Mouse (Mus musculus) retina, postnatal 7 days (tissue): ENCODE results near the gene Gm45808.
A peak's percentile ranks its signal among the peaks of the same experiment; 100 is the strongest.
"Not testable (repeated sequence)": the region's sequence is repeated elsewhere in the genome, so short reads cannot be mapped to it uniquely, and the experiment has no call there.

ENCODE experiments used
- DNase-seq: peaks from one replicate; pipeline ENCODE4 v3.0.0-alpha.2; 2012; ENCODE audit warnings: low read depth, low spot score

Gene Gm45808

GRCm38 (mm10) chr7:45486761-45487415 is at the start of gene Gm45808:
Gm45808 (minus strand) TSS chr7:45486811.
- DNase-seq: no peak

GRCm38 (mm10) chr7:45535676-45536075 is 49.1 kb upstream of the Gm45808 start:
- no peak for DNase-seq

DNA sequence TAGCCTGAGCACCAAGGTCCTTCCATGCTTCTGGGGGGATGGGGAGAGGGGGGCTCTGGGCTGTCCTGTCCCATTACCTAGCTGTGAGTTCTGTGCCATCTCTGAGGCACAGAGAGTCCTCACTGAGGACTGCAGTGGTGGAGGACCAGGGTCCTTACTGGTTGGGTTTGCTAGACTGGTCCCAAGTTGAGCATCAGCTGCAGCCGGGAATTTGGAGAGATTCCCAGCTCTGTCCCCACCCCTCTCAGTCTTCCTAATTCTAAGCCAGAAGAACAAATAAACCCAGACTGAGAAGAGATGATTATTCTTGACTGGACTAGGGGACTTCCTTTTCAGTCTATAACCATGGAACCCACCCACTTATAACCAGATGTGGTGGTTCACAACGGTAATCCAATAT is 44.0 kb upstream of the Gm45808 start:
- DNase-seq: no peak

GRCm38 (mm10) chr7:45529461-45529860 is 42.9 kb upstream of the Gm45808 start:
- no peak for DNase-seq

DNA sequence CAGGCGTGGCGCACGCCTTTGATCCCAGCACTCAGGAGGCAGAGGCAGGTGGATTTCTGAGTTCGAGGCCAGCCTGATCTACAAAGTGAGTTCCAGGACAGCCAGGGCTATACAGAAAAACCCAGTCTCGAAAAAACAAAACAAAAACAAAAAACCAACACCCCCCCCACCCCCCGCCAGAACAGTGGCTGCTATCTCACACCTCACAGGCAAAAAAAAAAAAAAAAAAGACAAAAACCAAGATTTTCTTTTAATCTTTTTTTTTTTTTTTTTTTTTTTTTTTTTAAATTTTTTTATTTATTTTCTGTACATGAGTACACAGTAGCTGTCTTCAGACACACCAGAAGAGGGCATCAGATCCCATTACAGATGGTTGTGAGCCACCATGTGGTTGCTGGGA is 40.6 kb upstream of the Gm45808 start:
- not testable (repeated sequence) for DNase-seq

DNA sequence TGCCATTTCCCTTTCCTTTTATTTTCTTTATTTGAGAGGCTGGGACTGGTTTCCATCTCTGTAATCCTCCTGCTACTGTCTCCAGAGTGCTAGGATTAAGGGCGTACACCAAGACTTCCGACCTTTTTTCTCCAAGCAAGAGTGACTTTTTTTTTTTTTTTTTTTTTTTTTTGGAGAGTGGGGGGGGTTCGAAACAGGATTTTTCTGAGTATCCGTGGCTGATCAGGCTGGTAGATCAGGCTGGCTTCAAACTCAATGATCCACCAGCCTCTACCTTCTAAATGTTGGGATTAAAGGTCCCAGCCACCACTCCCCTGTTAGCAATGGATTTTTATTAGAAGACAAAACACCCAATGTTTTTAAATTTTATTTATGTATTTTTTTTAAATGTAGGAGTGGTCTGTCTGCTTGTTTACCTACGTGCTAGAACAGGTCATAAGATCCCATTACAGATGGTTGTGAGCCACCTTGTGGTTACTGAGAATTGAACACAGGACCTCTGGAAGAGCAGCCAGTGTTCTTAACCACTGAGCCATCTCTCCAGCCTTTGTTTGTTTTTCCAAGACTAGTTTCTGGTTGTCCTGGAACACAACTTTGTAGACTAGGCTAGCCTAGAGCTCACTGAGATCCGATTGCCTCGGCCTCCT is 40.0 kb upstream of the Gm45808 start:
- DNase-seq: no peak

- DNase-seq: peak; percentile 85
Observed at GRCm38 (mm10) chr7:45525809-45526473, 39.3 kb upstream of the Gm45808 start, which contains the start of the genes Ppp1r15a and Plekha4. Ppp1r15a (minus strand) TSS chr7:45526268. Plekha4 (plus strand) TSS chr7:45526330.

DNA sequence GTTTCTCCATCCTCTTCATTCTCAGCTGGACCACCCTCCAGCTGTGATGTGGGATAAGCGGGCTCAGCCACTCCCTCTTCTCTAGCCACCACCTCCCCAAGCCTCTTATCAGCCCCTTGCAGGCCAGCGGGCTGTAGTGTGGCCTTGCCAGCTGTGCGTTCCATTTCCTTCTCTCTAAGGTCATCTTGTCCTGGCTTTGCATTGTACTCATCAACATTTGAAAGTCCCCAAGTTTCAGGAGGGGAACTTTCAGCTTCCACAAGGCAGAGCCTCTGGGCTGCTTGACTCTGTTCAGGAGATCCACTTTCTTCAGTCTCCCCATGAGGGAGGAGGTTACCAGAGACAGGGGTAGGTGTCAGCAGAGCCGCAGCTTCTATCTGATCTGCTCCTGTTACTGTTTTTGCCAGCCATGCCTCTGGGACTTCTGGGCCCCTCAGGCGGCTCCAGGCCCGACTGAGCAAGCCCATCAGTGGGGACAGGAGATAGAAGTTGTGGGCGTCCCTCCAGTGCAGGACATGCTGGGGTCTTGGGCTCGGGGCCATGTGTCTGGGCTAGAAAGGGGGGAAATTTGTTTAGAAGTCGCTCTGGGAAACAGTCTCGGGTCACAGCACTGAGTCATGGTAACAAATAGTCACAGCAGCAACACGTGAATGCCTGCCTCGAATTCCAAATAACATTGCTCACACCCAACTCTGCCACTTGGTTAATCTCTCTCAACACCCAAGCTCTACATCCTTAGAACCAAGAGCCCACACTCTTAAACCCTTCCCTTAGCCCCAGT is 38.4 kb upstream of the Gm45808 start:
- no peak for DNase-seq

DNA sequence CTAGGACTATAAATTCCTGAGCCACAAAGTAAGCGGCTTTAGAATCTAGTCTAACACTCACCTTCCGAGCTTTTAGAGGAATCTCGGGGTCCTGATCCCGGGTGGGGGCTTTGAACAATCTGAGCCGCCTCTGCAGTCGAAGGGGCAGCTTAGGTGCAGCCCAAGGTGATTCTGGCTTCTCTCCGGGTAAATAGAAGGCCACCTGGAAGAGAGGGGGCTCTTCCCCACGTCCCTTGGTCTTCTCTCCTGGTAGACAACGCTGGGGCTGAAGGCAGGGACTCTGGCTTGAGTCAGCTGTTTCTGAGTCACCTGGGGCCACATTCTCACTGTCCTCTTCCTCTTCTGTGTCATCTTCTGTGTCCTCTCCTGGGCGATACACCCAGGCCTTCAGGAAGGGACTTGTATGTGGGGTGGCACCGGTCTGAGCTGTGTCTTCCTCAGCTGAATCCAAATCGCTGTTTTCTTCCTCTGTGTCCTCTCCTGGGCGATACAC is 37.1 kb upstream of the Gm45808 start:
- DNase-seq: no peak

GRCm38 (mm10) chr7:45522957-45523676 is 36.5 kb upstream of the Gm45808 start:
- no peak for DNase-seq

GRCm38 (mm10) chr7:45522194-45522752 is 35.7 kb upstream of the Gm45808 start:
- DNase-seq: no peak

- peak; percentile 73 for DNase-seq
Observed at GRCm38 (mm10) chr7:45521728-45522184, 35.1 kb upstream of the Gm45808 start.

DNA sequence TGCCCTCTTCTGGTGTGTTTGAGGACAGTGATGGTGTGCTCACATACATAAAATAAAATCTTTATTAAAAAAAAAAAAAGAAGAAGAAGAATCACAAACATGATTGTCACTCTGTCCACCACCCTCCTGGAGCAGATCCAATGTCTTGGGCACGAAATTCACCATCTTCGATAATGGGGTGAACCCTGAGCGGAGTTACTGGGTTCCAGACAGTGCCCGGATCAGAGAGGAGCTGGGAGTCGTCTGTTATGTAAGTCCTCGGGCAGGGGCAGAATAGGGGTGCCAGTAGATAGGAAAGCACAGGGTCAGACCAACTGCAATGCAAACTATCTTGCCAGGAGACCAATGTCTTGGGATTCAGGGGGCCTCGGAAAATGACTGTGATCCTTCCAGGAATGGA is 34.0 kb upstream of the Gm45808 start:
- no peak for DNase-seq

- no peak for DNase-seq
Observed at GRCm38 (mm10) chr7:45519345-45520120, 32.9 kb upstream of the Gm45808 start.

GRCm38 (mm10) chr7:45518618-45519017 is 32.0 kb upstream of the Gm45808 start:
- DNase-seq: no peak

- DNase-seq: not testable (repeated sequence)
Observed at GRCm38 (mm10) chr7:45516846-45517245, 30.2 kb upstream of the Gm45808 start.

GRCm38 (mm10) chr7:45515436-45515835 is 28.8 kb upstream of the Gm45808 start:
- no peak for DNase-seq

GRCm38 (mm10) chr7:45514411-45514810 is 27.8 kb upstream of the Gm45808 start:
- no peak for DNase-seq

DNA sequence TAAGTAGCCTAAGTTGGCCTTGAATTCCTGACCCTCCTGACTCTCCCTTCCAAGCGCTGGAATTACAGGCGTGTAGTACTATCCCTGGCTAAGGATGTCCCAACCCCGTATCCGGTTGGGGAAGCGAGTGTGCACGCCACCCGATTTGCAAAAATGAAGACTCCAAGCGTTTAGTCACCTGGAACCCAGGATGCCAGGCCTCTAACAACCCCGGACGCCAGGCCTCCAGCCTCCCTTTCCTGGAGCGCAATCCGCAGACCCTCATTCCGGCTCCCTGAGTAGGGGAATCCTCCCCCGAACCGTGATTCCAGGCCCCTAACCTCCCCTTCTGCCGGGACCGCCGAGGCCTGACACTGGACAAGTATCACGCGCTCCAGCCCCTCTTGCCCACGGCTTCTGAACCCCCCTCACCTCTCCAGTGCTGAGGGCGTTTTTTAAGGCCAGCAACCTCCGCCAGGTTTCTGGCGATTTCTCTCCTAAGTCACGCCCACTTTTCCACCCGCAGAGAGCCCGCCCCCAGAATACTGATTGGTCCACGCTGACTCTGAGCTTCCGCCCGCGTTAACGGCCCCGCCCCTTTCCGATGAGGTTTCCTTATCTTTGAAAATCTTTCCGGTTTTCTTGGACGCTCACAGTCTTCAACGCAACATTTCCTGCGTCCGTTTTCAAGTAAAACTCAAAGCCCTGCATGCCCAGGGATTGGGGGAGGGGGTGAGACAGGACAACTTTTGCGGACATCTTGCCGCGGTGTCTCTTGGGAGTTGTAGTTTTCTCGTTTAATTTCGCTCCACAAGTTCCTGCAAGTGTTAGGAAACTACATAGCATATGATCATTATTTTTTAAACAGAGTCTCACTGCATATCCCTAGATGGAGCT is 23.5 kb upstream of the Gm45808 start, which contains the start of gene Nucb1:
Gene Nucb1 (minus strand): TSS at position 495 of the 876 bp plus-strand sequence.
- DNase-seq: peak; percentile 80
